Mouse (Mus musculus) small intestine, adult 2 months (tissue): ENCODE data around the gene Phgr1.

ENCODE experiments used
- CTCF ChIP-seq: fragments of 200-500 bp; IDR thresholded peaks from 2 replicates; pipeline ENCODE4 v1.5.1; 2012; ENCODE audit warnings: low read depth, mild to moderate bottlenecking, control low read depth, inconsistent platforms, low read length, moderate library complexity, mixed read lengths; ENCODE audit not compliant: insufficient replicate concordance, insufficient read length; ENCODE audit errors: extremely low read depth
- POLR2A ChIP-seq: fragments of 200-500 bp; IDR thresholded peaks from 2 replicates; pipeline ENCODE4 v1.6.1; 2012; ENCODE audit warnings: low read depth, mild to moderate bottlenecking, control low read depth, inconsistent platforms, low read length, moderate library complexity

DNA sequence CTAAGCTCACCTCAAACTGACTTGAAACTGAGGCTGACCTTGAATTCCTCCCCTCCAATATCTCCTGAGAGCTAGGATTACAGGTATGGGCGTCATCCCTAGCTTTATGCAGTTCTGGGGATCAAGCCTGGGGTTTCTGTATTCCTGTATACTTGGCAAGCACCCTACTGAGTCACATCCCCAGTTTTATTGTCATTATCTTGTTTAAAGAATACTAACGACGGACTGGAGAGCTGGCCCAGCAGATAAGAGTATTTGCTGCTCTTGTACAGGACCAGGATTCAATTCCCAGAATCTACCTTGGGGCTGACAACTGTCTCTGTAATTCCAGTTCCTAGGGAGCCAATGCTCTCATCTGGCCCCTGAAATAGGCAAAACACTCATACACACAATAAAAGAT lies 33.2 kb downstream of the Phgr1 start:
- TF ChIP-seq CTCF, result no peak
- TF ChIP-seq POLR2A, result no peak
